Mouse (Mus musculus) liver, embryonic 16.5 days (tissue): ENCODE measurements around the gene Rnase9. TPM values are rescaled to one million over a fixed set of nuclear protein-coding genes. Genes with fewer than 3 reads are reported as not detected.

Experiments
- ATAC-seq: fragments of 200-750 bp; cut with Nextera tagmentation; 2 replicates; pipeline ENCODE4 v1.8.0; 2017; ENCODE audit warnings: low read depth, mild to moderate bottlenecking, moderate number of reproducible peaks, moderate library complexity
- H3K27ac ChIP-seq: fragments of 300-500 bp; sonication (generic); 2 replicates; pipeline ENCODE4 v1.5.1; 2014; ENCODE audit warnings: mild to moderate bottlenecking, low read length
- H3K27me3 ChIP-seq: fragments of 300-500 bp; sonication (generic); 2 replicates; pipeline ENCODE4 v1.6.1; 2014; ENCODE audit warnings: low read depth, low read length, mixed read lengths; ENCODE audit not compliant: control insufficient read depth, insufficient read depth
- H3K36me3 ChIP-seq: fragments of 300-500 bp; sonication (generic); 2 replicates; pipeline ENCODE4 v1.6.1; 2014; ENCODE audit warnings: mild to moderate bottlenecking; ENCODE audit not compliant: control insufficient read depth, insufficient read depth
- H3K4me1 ChIP-seq: fragments of 300-500 bp; sonication (generic); 2 replicates; pipeline ENCODE4 v1.6.1; 2014; ENCODE audit warnings: low read depth, low read length, mixed read lengths; ENCODE audit not compliant: control insufficient read depth
- H3K4me2 ChIP-seq: fragments of 300-500 bp; sonication (generic); 2 replicates; pipeline ENCODE4 v1.6.1; 2014; ENCODE audit warnings: low read depth, low read length, mixed read lengths
- H3K4me3 ChIP-seq: fragments of 300-500 bp; sonication (generic); 2 replicates; pipeline ENCODE4 v1.5.1; 2014; ENCODE audit warnings: low read depth, mild to moderate bottlenecking, low read length
- H3K9ac ChIP-seq: fragments of 300-500 bp; sonication (generic); 2 replicates; pipeline ENCODE4 v1.6.1; 2014; ENCODE audit warnings: low read depth, low read length
- H3K9me3 ChIP-seq: fragments of 300-500 bp; sonication (generic); replicated peaks from 2 replicates; pipeline ENCODE4 v1.6.1; 2016; ENCODE audit warnings: low read length; ENCODE audit not compliant: control insufficient read depth
- WGBS: fragments of 180-500 bp; shearing (Covaris S2); extraction: QIAGEN DNeasy Blood & Tissue Kit; methylation state at CpG from one replicate; pipeline ENCODE4 v1.1.7; 2014; ENCODE audit not compliant: insufficient replicate concordance; 5-methylcytosine and 5-hydroxymethylcytosine counted together
- polyA plus RNA-seq: library from polyadenylated mRNA; unstranded; fragments of >200 nt; fragmentation: Nextera tagmentation; extraction: Ambion mirVana; gene quantifications from 2 replicates; pipeline ENCODE4 v1.2.1, GENCODE M21; 2015

The Rnase9 gene
- polyA plus RNA-seq, 1 experiment from 2014 or later = not detected

DNA sequence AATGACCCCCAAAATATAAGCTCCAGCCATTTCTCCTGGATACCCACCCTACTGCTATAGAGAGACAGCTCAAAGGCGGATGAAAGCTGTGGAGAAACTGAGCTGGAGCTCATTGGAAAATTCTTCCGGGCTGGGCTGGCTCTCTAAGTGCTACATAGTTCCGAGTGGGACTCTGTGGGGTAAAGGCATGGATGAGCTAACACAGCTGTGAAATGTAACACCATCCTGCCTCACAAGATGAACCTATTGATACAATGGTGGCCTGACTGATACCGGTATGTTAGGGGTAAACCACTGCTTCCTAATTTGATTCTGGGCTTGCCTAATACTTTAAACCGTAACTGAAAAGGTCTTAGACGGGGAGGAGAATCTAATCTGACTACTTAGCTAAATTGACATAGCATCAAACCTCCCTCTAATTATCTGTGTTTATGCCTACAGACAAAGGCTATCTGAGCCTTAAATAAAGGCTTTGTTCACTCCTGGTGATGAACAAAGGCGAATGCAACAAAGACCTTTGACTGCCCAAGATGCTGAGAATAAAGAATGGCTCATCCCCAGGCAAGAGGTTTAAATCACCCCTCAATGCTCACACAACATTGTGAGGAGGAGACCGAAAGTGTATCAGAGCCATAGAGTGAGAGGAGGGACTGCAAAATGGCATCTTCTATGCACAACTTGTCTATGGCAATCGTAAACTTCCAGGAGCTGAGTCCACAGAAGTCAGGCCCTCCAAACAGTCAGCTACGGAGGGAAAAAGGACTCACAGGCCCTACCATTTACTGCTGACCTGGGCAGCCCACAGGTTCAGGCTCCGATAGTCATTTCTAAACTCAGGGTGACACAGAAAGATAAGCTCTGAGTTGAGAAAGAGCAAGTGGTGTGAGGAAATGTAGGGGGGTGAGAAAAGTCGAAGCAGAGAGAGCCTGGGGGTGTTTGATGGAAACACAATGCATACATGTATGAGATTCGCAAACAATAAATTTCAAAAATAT lies 12.9 kb upstream of the Rnase9 start:
- WGBS = 48% methylated on average over 13 of the region's 13 CpGs
- H3K9me3 ChIP-seq = no peaks in the 10 kb centered on the region
- H3K4me3 ChIP-seq = no peak overlapping the region
- no peaks in the 10 kb centered on the region for H3K36me3 ChIP-seq
- H3K27me3 ChIP-seq = no peaks in the 10 kb centered on the region
- no peak overlapping the region for H3K4me2 ChIP-seq
- ATAC-seq = no peak
- peaks cover 6% of the 10 kb centered on the region for H3K4me1 ChIP-seq
- no peak overlapping the region for H3K9ac ChIP-seq
- no peak overlapping the region for H3K27ac ChIP-seq

DNA sequence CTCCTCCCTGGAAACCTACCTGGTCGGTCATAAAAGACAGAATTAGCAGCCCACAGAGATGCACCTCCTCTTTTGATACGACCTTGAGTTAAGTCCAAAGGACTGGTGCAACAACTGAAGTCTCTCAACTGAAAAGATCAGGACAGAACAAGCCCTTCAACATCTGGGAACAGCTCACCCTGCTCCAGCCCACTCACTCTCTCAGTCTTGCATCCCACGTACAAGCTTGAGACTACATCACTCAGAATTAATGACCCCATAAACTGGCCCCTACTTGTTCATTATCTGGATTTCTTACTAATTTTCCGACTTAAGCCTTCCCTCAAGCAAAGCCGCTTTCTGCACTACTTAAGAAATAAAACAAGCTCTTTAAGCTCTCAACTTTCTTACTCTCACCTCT lies 11.5 kb upstream of the Rnase9 start:
- Histone ChIP-seq H3K27ac (no peak overlapping the region), H3K36me3 (no peaks in the 10 kb centered on the region), H3K27me3 (no peaks in the 10 kb centered on the region), H3K4me3 (no peak overlapping the region), H3K4me1 (peaks cover 6% of the 10 kb centered on the region), H3K4me2 (no peak overlapping the region), H3K9ac (no peak overlapping the region), H3K9me3 (no peaks in the 10 kb centered on the region)
- no peak for ATAC-seq
- WGBS = 60% methylated on average over 5 of the region's 5 CpGs

DNA sequence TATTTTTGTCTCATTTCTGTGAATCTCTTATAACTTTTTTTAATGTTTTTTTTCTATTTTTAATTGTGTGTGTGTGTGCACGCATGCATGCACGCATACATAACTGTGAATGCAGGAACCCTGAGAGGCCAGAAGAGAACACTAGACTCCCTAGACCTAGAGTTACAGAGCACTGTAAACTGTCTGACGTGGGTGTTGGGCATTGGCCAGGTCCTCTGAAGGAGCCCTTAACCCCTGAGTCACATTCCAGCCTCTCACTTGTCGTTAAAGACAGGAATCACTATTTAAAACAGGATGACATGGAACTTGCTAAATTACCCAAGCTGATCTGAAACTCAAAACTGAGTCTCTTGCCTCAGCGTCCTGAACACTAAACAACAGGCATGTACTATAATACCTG lies 10.3 kb upstream of the Rnase9 start:
- no peak for ATAC-seq
- no peaks in the 10 kb centered on the region for H3K4me1 ChIP-seq
- no peak overlapping the region for H3K9ac ChIP-seq
- no peak overlapping the region for H3K4me3 ChIP-seq
- no peak overlapping the region for H3K27ac ChIP-seq
- 57% methylated on average over 5 of the region's 5 CpGs for WGBS
- no peaks in the 10 kb centered on the region for H3K27me3 ChIP-seq
- H3K4me2 ChIP-seq = no peak overlapping the region
- no peaks in the 10 kb centered on the region for H3K36me3 ChIP-seq
- H3K9me3 ChIP-seq = no peaks in the 10 kb centered on the region

DNA sequence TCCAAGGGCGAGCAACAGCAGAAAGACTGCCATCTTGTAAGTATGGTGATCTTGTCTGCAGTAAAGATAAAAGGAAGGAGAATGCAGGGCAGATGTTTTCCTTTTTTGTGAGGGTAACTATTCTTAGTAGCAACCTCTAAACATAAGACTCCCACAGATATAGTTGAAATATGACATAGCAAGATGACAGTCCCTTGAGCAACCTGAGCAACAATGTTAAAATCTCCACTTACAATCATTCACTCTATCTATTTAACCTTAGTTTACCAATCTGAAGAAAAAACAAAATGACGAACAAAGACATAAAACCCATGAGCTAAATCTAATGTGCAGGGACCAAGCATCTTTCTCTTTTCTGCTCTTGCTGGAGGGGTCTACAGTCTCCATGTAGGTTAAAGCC lies 8.4 kb upstream of the Rnase9 start, which contains the start of gene Rnase11:
Rnase11 (minus strand) TSS at position 101 of the 400 bp plus-strand sequence.
- H3K27ac ChIP-seq = no peak within 1 kb of the TSS
- H3K27me3 ChIP-seq = no peaks in the 10 kb centered on the region
- no peaks in the 10 kb centered on the region for H3K4me1 ChIP-seq
- no peak for ATAC-seq
- H3K9me3 ChIP-seq = no peaks in the 10 kb centered on the region
- no peak within 1 kb of the TSS for H3K4me2 ChIP-seq
- no peaks in the 10 kb centered on the region for H3K36me3 ChIP-seq
- 57% methylated on average over 2 of the region's 2 CpGs for WGBS
- no peak within 1 kb of the TSS for H3K9ac ChIP-seq
- H3K4me3 ChIP-seq = no peak within 1 kb of the TSS

DNA sequence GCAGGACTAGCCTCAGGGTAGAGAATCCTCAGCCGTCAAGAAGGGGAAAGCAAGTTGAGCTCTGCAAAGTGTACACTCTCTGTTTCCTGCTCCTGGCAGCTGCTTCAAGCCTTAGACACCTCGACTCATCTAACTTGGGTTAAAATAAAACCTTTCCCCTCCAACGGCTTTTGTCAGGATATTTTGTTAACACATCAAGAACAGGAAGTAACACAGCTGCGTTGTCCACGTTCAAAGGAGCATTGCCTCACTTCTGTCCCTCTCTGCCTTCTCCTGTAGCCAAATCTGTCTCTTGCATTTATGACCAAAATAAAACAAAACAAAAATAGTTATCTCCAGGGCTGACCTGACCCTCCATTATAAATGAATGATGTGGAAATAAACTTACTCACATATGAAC lies 6.2 kb upstream of the Rnase9 start:
- H3K27ac ChIP-seq = no peak overlapping the region
- 7% methylated on average over 5 of the region's 5 CpGs for WGBS
- H3K4me2 ChIP-seq = no peak overlapping the region
- ATAC-seq = no peak
- no peaks in the 10 kb centered on the region for H3K4me1 ChIP-seq
- no peaks in the 10 kb centered on the region for H3K27me3 ChIP-seq
- H3K4me3 ChIP-seq = no peak overlapping the region
- H3K9me3 ChIP-seq = no peaks in the 10 kb centered on the region
- H3K36me3 ChIP-seq = no peaks in the 10 kb centered on the region
- no peak overlapping the region for H3K9ac ChIP-seq

DNA sequence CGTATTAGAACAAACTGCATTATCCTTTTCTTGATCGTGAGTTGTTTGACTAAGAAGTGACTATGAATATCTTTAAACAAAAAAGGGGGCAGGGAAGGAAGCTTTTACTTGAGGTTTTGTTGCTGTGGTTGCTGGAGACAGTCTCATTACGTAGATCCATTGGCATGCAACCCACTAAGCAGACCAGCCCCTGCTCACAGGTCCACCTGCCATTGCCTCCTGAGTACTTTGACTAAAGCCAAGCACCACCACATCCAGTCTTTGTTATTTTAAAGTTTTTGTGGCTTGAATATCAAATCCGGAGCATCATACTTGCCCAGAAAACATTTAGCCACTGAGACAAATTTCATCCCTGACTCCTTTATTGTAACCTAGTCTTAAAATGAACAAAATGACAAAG lies 5.5 kb downstream of the Rnase9 start:
- H3K9ac ChIP-seq = no peak overlapping the region
- H3K4me2 ChIP-seq = no peak overlapping the region
- no peak for ATAC-seq
- H3K27me3 ChIP-seq = no peaks in the 10 kb centered on the region
- H3K4me3 ChIP-seq = no peak overlapping the region
- H3K27ac ChIP-seq = no peak overlapping the region
- H3K36me3 ChIP-seq = no peaks in the 10 kb centered on the region
- H3K9me3 ChIP-seq = no peaks in the 10 kb centered on the region
- 66% methylated on average over 4 of the region's 4 CpGs for WGBS
- no peaks in the 10 kb centered on the region for H3K4me1 ChIP-seq

DNA sequence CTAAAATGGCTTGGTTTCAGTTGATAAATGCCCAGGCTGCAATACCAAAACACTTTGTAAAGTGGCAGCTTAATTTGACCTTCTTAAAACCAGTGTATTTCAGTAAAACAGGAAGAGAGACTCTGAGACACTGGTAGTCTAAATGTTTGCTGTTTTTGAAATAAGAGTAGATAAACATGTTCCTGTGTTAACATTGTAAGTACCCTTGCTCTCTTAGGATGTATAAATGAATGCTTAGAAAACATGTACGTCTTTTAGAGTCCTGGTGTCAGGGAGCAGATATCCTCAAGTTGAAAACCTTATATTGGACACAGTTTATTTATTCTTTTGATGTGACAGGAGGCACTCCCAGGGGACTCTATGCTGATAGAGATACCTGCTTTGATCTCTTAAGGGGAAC lies 6.5 kb downstream of the Rnase9 start:
- no peak overlapping the region for H3K27ac ChIP-seq
- 61% methylated on average over 1 of the region's 1 CpGs for WGBS

DNA sequence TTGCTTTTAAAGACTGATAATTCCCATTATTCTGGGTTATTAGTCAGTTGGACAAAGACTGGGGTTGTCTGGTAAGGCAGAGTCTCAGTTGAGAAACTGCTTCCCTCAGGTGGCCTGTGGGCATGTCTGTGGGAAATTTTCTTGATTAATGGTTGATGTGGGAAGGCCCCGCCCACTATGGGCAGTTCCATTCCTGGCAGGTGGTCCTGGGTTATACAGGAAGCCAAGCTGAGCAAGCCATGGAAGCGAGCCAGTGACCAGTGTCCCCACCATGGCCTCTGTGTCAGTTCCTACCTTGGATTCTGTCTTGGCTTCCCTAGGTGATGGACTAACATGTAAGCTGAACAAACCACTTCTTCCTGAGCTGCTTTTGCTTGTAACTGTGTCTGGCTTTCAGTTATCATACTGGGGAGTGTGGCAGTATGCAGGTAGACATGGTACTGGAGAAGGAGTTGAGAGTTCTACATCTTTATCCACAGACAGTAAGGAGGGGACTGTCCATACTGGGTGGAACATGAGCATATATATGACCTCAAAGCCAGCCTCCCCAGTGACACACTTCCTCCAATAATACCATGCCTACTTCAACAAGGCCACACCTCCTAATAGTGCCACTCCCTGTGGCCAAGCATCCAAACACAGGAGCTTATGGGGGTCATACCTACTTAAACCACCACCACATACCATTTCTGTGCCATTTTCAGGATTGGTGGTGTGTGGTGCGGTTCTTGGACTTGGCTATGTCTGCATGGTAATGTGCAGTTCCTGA lies 14.1 kb downstream of the Rnase9 start:
- H3K4me2 ChIP-seq = no peak overlapping the region
- ATAC-seq = no peak
- no peaks in the 10 kb centered on the region for H3K27me3 ChIP-seq
- H3K4me1 ChIP-seq = no peaks in the 10 kb centered on the region
- no peaks in the 10 kb centered on the region for H3K36me3 ChIP-seq
- H3K27ac ChIP-seq = no peak overlapping the region
- H3K9ac ChIP-seq = no peak overlapping the region
- no peaks in the 10 kb centered on the region for H3K9me3 ChIP-seq
- no peak overlapping the region for H3K4me3 ChIP-seq
- 43% methylated on average over 3 of the region's 3 CpGs for WGBS

More for the DNA sequence above, 6.5 kb downstream of the Rnase9 start:
- no peaks in the 10 kb centered on the region for H3K27me3 ChIP-seq
- no peaks in the 10 kb centered on the region for H3K9me3 ChIP-seq
- H3K4me1 ChIP-seq = no peaks in the 10 kb centered on the region
- no peak overlapping the region for H3K4me2 ChIP-seq
- ATAC-seq = no peak
- H3K36me3 ChIP-seq = no peaks in the 10 kb centered on the region
- H3K9ac ChIP-seq = no peak overlapping the region
- no peak overlapping the region for H3K4me3 ChIP-seq
